Mouse (Mus musculus): ENCODE measurements at regions not wholly inside any gene's neighbourhood (a gene's known extent, or its start where the extent isn't known, plus 50 kb on each side); places are given as distances from the start of the nearest gene placed in this dataset.

- no peak for TF ChIP-seq CTCF (IDR thresholded peaks at IDR 0.05; ENCODE audit: low read depth)
- TF ChIP-seq EP300 (IDR thresholded peaks at IDR 0.05; ENCODE audit: low read depth): no peak
Measured at GRCm38 (mm10) chr12:68910590-68910989, 248.4 kb downstream of the Rps29 start.
